ENCODE assay signal across 8 mouse cellular contexts in genomic region chr6:48047450-48048351, GRCm38 (mm10). TPM values are rescaled to one million over a fixed set of nuclear protein-coding genes. Genes with fewer than 3 reads are reported as not detected.
A peak's percentile ranks its signal among the peaks of the same experiment; 100 is the strongest.
DNase-seq lines count a peak whose midpoint lies in the region; ATAC-seq and TF ChIP-seq lines count a peak whose summit lies in the region.

No protein-coding gene starts in this region.

- peak overlapping the region; percentile 78; the same call in 1 of the 2 replicates for H3K27ac ChIP-seq in embryonic facial prominence, embryonic 11.5 days (replicated peaks; ENCODE audit: low read depth, low read length)
- peak overlapping the region in 1 of 2 experiments; percentile 77; a peak in 2 of 4 replicates for H3K27ac ChIP-seq in heart, embryonic 14.5 days (replicated peaks in 1 of 2; ENCODE audit: control insufficient read depth in 1 of 2, insufficient read depth in 1 of 2, low read depth in 2 of 2, low read length in 2 of 2)
- H3K27ac ChIP-seq in kidney, postnatal 0 days: peak overlapping the region; percentile 94

- no peaks in the 10 kb centered on the region for H3K27me3 ChIP-seq in embryonic facial prominence, embryonic 11.5 days (ENCODE audit: control insufficient read depth, insufficient read depth, low read length)
- peaks cover 4% of the 10 kb centered on the region; the same call in 1 of the 2 replicates for H3K27me3 ChIP-seq in heart, embryonic 14.5 days (ENCODE audit: control insufficient read depth, insufficient read depth, low read length)
- no peaks in the 10 kb centered on the region for H3K27me3 ChIP-seq in kidney, postnatal 0 days (ENCODE audit: insufficient read depth, low read length)

- peak; percentile 24 for DNase-seq in ES-CJ7 (ENCODE audit: low read depth, low spot score)
- DNase-seq in adrenal gland, postnatal 10 days: peak; percentile 65
- DNase-seq in embryonic facial prominence, embryonic 11.5 days (ENCODE audit: low spot score): peak; percentile 49
- DNase-seq in kidney, postnatal 0 days (ENCODE audit: low spot score): peak; percentile 17
- DNase-seq in lung, postnatal 14 days: peak; percentile 20
- peak; percentile 21 for DNase-seq in ovary, postnatal 14 days (ENCODE audit: low spot score)
- DNase-seq in yolk sac, embryonic 10.5 days (ENCODE audit: low spot score): peak; percentile 56

- H3K9me3 ChIP-seq in embryonic facial prominence, embryonic 11.5 days (replicated peaks; ENCODE audit: control insufficient read depth, low read length): no peaks in the 10 kb centered on the region
- H3K9me3 ChIP-seq in heart, embryonic 14.5 days (ENCODE audit: control insufficient read depth, low read length): no peaks in the 10 kb centered on the region
- H3K9me3 ChIP-seq in kidney, postnatal 0 days (replicated peaks; ENCODE audit: low read length): no peaks in the 10 kb centered on the region

- no peaks in the 10 kb centered on the region for H3K4me1 ChIP-seq in embryonic facial prominence, embryonic 11.5 days (ENCODE audit: control insufficient read depth, insufficient read depth, low read length)
- peaks cover 4% of the 10 kb centered on the region in 2 experiments; a peak in 3 of 4 replicates for H3K4me1 ChIP-seq in heart, embryonic 14.5 days (ENCODE audit: control insufficient read depth in 2 of 2, insufficient read depth in 2 of 2, low read length in 2 of 2)
- H3K4me1 ChIP-seq in kidney, postnatal 0 days (replicated peaks; ENCODE audit: insufficient read depth, low read length): no peaks in the 10 kb centered on the region

- TF ChIP-seq CTCF in kidney, postnatal 0 days (IDR thresholded peaks at IDR 0.05; ENCODE audit: low read depth): no peak

- peak overlapping the region; percentile 79 for H3K4me2 ChIP-seq in embryonic facial prominence, embryonic 11.5 days (ENCODE audit: low read depth, low read length)
- H3K4me2 ChIP-seq in heart, embryonic 14.5 days (ENCODE audit: low read length): peak overlapping the region; percentile 85
- H3K4me2 ChIP-seq in kidney, postnatal 0 days (ENCODE audit: low read length): peak overlapping the region; percentile 80

- 0% methylated on average over 69 of the region's 150 CpGs for WGBS in embryonic facial prominence, embryonic 11.5 days
- under 1% methylated on average over 76 of the region's 150 CpGs for WGBS in heart, embryonic 14.5 days
- WGBS in kidney, postnatal 0 days: under 1% methylated on average over 112 of the region's 150 CpGs

- peak overlapping the region; percentile 79 for H3K4me3 ChIP-seq in embryonic facial prominence, embryonic 11.5 days (ENCODE audit: low read depth, low read length)
- H3K4me3 ChIP-seq in heart, embryonic 14.5 days (ENCODE audit: control insufficient read depth in 1 of 2, insufficient read depth in 1 of 2, low read depth in 1 of 2, low read length in 2 of 2): peak overlapping the region; percentile 71 to 72
- peak overlapping the region; percentile 80 for H3K4me3 ChIP-seq in kidney, postnatal 0 days (replicated peaks; ENCODE audit: low read depth, low read length)

- ATAC-seq in embryonic facial prominence, embryonic 11.5 days (replicated peaks; ENCODE audit: insufficient number of reproducible peaks, low FRiP score, low TSS enrichment, low read depth): peak; percentile 58
- ATAC-seq in heart, embryonic 14.5 days (ENCODE audit: insufficient number of reproducible peaks, insufficient read depth, low FRiP score, low read depth): peak; percentile 62
- ATAC-seq in kidney, postnatal 0 days (replicated peaks; ENCODE audit: low FRiP score, low read depth): peak; percentile 66

- H3K9ac ChIP-seq in embryonic facial prominence, embryonic 11.5 days (replicated peaks; ENCODE audit: low read length): peak overlapping the region; percentile 92
- H3K9ac ChIP-seq in heart, embryonic 14.5 days (ENCODE audit: low read length): peak overlapping the region; percentile 81
- peak overlapping the region; percentile 93 for H3K9ac ChIP-seq in kidney, postnatal 0 days (ENCODE audit: low read depth, low read length)

- no peaks in the 10 kb centered on the region for H3K36me3 ChIP-seq in embryonic facial prominence, embryonic 11.5 days (replicated peaks; ENCODE audit: control insufficient read depth, insufficient read depth, low read depth, low read length)
- H3K36me3 ChIP-seq in heart, embryonic 14.5 days (ENCODE audit: control insufficient read depth, insufficient read depth, low read length): peaks cover 22% of the 10 kb centered on the region
- H3K36me3 ChIP-seq in kidney, postnatal 0 days (ENCODE audit: insufficient read depth, low read length): peaks cover 18% of the 10 kb centered on the region

RNA-seq across cellular contexts. Expression of gene Zfp777, which starts 1.0 kb away (rescaled TPM):
- total RNA-seq in adrenal gland, postnatal 10 days (2021): 10 to 100 TPM; 25.2 to 33.8 TPM
- polyA plus RNA-seq in embryonic facial prominence, embryonic 11.5 days (2014; fragmentation: Nextera tagmentation; extraction: Ambion mirVana): 7.7 and 7.8 TPM in 2 replicates
- 3.0 and 3.1 TPM in 2 replicates for polyA plus RNA-seq in heart, embryonic 14.5 days (2014; fragmentation: Nextera tagmentation; extraction: Ambion mirVana)
- polyA plus RNA-seq in kidney, postnatal 0 days (2015; fragmentation: Nextera tagmentation; extraction: Ambion mirVana): 7.0 and 7.6 TPM in 2 replicates

RNA-seq across cellular contexts. Expression of gene Zfp746, which starts 38.7 kb away (rescaled TPM):
- total RNA-seq in adrenal gland, postnatal 10 days (2021): 10 to 100 TPM; 22.6 to 26.4 TPM
- 21.3 and 25.6 TPM in 2 replicates for polyA plus RNA-seq in embryonic facial prominence, embryonic 11.5 days (2014; fragmentation: Nextera tagmentation; extraction: Ambion mirVana)
- 11.2 and 11.9 TPM in 2 replicates for polyA plus RNA-seq in heart, embryonic 14.5 days (2014; fragmentation: Nextera tagmentation; extraction: Ambion mirVana)
- polyA plus RNA-seq in kidney, postnatal 0 days (2015; fragmentation: Nextera tagmentation; extraction: Ambion mirVana): 14.6 and 18.3 TPM in 2 replicates
